Mouse (Mus musculus) CD4-positive helper T cell, adult 2 months (primary cell): ENCODE results near the gene Rnf43.

Experiments
- DNase-seq: peaks from one replicate; pipeline ENCODE4 v3.0.0-alpha.2; 2012; ENCODE audit warnings: low read depth, missing footprints, low spot score

Rnf43 gene

DNA sequence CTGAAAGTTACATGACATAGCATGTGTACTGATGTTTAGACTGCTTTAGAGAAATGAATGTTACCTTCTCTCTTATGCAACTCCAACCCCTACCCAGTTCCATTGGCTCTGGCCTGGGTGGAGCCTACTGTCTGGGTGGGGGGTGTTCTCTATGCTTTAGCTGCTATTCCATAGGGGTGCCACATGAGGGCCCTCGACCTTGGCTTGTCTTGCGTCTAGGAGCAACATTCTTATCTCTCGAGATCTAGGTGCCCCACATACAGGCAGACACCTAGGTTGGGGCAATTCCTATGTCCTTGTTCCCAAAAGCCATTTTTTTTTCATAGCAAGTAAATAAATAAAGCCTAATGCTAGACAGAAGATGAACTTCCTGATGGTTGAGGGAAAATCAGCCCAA is 97.1 kb downstream of the Rnf43 start:
- peak; percentile 89 for DNase-seq

DNA sequence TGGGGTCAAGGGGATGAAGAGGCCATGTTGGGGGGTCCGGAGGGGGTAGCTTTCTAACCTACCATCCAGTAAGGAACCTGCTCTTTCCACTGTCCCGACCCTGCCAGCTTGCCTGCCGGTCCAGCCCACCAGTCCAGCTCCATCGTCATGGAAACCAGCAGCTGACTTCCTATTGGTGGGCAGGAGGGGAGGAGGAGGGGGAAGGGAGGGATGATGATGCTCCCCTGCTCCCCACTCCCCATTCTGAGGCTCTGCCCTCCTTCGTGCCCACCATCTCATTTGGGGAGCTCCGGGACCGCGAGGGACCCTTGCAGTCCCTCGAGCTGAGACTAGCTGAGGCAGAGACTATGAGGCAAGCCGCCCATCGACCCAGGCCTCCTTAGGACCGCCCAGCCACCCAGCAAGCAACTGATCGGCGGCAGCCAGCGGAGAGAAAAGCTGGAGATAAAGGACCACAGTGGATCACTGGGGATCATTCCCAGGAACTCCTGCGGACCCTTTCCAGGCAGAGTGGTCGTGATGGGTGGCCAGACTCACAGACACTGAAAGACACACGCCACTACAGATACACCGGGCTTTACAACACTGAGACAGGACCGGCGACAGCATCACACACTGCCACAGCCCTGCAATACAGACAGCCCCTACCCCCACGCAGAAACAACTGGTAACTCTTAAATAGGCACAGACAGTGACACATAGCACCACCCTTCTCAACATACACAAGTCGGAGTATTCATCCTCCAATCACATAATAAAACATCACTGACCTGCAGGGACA is 98.0 kb downstream of the Rnf43 start, which contains the start of gene Tspoap1:
Tspoap1 (plus strand) TSS at position 241 of the 781 bp plus-strand sequence.
- DNase-seq, result peak; percentile 70

DNA sequence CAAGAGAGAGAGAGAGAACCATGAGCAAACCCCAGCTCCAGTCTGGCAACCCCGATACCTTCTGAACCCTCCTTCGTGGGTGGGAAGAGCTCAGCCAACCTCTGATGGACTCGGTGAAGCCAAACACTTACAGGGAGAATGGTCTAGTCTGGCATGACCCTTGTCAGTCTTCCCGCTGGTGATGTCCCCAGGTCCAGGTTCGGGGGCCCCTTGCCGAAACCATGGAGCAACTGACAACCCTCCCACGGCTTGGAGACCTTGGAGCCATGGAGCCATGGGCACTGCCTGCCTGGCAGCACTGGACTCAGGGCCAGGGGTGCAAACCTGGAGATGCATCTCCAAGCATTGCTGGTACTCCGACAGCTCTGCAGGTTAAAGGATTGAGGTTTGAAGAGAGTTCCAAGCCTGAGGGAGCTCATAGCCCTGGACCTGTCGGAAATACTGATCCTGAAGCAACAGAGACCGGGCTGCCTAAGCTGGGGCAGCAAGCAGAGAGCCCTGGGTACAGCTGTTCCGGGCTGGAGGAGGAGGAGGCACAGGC is 98.7 kb downstream of the Rnf43 start:
- DNase-seq, result peak; percentile 22

- DNase-seq, result no peak
Observed at GRCm38 (mm10) chr11:87761806-87762701, 99.5 kb downstream of the Rnf43 start.

DNA sequence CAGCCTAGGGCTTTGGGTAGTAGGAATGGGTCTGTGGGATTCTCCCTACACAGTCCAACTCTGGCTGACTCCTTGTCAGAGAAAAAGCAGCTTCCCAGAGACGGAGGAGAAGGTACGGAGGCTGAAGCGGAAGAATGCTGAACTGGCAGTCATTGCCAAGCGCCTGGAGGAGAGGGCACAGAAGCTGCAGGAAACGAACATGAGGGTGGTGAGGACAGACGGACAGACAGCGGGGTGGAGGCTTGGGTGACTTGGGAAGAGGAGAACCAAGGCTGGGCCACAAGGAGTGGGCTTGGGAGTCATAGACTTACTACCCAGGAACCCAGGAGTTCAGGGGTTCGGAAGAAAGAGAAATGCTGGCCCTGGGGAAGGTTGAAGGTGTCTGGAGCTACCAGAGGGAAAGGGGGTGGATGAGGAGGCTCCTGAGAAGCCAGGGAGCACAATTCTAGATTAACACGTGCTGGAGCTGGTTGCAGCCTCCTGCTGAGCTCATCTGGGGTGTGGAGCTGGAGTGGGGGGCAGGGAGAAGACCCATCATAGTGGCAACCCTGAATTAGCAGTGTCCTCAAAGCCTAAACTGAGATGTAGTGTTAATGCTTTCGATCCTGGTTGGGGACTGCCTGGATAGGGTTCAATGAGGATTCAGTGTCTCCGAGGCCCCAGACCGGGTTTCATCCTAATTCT is 100.3 kb downstream of the Rnf43 start:
- DNase-seq, result no peak

- DNase-seq, result peak; percentile 45
Observed at GRCm38 (mm10) chr11:87763511-87763987, 101.0 kb downstream of the Rnf43 start.

DNA sequence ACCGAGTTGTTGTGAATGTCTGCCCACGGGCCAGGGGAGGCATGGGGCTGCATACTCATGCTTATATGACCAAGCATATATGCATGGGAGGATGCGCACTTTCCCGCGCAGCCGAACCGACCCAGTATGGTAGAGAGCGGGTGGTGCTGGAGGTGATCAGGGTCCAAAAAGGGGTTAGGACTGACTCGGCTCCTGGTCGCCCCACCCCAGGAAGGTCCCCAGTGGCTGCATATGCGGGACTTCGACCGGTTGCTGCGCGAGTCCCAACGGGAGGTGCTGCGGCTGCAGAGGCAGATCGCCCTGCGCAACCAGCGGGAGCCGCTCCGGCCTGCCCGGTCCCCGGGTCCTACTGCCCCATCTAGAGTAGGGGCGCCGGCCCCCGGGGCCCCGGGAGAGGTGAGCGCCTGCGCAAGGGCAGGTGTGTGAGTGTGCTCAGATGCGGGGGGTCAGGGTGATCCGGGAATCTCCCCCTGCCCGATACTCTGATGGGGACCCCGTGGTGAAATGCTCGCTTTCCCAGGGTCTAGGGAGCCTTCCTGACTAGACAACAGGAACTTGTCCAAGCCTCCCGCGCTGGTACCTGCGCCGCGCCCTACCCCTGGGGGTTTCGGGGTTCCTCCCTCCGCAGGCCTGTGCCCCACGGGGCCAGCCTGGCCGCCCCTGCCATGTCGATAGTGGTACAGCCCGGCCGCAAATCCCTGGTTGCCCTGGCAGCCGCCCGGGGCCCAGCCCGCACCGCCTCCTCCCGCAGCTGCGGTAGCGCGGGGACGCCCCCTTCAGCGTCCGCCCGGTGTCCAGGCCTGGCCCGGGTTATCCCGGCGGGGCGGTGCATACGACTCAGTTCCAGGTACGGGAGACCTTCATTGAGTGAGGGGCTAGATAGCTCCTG is 101.7 kb downstream of the Rnf43 start:
- peak; percentile 58 for DNase-seq

DNA sequence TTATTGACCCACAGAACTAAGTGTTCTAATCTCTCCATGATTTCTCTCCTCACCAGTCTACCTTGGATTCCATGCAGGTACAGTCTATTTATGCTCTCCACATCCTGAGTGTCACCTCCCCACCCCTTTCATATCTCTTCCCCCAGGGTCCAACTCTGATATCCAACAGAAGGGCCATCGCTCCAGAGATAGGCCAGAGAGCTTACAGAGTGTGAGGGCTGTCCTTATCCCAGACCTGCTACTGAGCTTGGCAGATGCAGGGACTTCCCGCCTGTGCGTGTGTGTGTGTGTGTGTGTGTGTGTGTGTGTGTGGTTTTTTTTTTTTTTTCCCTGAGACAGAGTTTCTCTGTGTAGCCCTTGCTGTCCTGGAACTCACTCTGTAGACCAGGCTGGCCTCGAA is 106.2 kb downstream of the Rnf43 start:
- DNase-seq, result no peak

- peak; percentile 79 for DNase-seq
Observed at GRCm38 (mm10) chr11:87770989-87771388, 108.5 kb downstream of the Rnf43 start.

DNA sequence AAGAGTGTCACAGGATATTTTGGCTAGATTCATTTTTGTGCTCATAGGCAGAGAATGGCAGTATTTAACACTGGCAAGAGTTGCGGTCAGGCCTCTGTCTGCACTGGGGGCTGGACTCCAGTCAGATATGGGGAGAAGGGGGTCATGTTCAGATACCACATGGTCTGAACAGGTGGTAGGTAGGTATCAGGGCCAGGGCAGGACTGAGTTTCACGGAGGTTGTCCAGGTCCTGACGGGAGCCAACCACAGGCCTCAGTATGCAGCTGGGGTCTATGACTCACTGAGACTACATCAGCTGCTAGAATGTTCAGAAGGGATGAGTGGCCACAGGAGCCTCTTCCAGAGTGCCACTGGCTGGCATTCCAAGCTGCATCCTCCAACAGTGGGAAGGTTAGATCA is 109.8 kb downstream of the Rnf43 start:
- DNase-seq, result no peak

DNA sequence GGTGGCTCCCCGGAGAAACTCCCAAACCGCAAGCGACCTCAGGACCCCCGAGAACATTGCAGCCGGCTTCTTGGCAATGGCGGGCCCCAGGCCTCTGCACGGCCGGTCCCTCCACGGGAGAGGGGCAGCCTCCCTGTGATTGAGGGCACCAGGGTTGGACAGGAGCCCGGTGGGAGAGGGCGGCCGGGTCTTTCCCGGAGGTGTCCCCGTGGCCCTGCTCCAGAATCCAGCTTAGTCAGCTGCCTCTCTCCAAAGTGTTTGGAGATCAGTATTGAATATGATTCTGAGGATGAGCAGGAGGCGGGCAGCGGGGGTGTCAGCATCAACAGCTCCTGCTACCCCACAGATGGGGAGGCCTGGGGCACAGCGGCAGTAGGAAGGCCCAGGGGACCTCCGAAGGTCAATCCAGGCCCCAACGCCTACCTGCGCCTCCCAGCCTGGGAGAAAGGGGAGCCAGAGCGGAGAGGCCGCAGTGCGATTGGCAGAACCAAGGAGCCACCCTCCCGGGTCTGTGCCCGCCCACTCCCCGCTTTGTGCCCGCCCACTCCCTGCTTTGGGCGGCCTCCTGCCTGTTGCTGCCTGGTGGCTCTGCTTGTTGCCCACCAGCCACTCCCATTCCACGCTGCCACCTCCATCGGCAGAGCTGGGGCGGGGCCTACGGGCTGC is 115.7 kb downstream of the Rnf43 start:
- DNase-seq, result peak; percentile 26

GRCm38 (mm10) chr11:87778915-87779314 is 116.4 kb downstream of the Rnf43 start:
- DNase-seq, result no peak

GRCm38 (mm10) chr11:87779392-87779791 is 116.9 kb downstream of the Rnf43 start:
- DNase-seq, result no peak

DNA sequence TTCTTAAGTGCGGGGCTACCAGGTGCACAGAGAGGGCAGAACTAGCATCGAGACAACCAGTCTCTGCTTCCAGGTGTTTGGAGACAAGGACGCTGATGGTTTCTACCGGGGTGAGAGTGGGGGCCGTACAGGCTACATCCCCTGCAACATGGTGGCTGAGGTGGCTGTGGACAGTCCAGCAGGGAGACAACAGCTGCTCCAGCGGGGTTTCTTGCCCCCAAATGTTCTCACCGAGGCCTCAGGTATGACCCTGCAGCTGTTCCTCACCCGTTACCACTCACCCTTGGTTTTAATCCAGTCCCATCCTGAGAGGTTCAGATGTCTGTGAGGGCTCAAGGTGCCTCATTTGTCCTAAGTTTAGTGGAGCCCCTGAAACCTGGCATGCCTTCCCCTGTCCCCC is 117.6 kb downstream of the Rnf43 start:
- DNase-seq, result no peak
